Mouse (Mus musculus): ENCODE results near the gene Slc4a8. TPM values are rescaled to one million over a fixed set of nuclear protein-coding genes. Genes with fewer than 3 reads are reported as not detected.
A peak's percentile ranks its signal among the peaks of the same experiment; 100 is the strongest.

Gene Slc4a8
- polyA plus RNA-seq, 1 experiment from 2014 or later, result 2.2 TPM

GRCm38 (mm10) chr15:100746478-100747120 lies 14.9 kb upstream of the Slc4a8 start:
- WGBS, result 26% methylated on average over 6 of the region's 6 CpGs
- H3K36me3 ChIP-seq (ENCODE audit: control insufficient read depth, insufficient read depth, low read length), result no peaks in the 10 kb centered on the region
- H3K27ac ChIP-seq (replicated peaks), result no peak overlapping the region
- TF ChIP-seq CTCF (IDR thresholded peaks at IDR 0.05; ENCODE audit: low read depth) (no peak), EP300 (optimal IDR thresholded peaks at IDR 0.05) (no peak)
- no peaks in the 10 kb centered on the region for H3K27me3 ChIP-seq (ENCODE audit: control insufficient read depth, insufficient read depth, low read length)
- H3K9ac ChIP-seq (ENCODE audit: low read length), result no peak overlapping the region
- peak overlapping the region; percentile 46 for H3K4me2 ChIP-seq (replicated peaks; ENCODE audit: low read depth)
- H3K9me3 ChIP-seq (ENCODE audit: control insufficient read depth, low read length), result no peaks in the 10 kb centered on the region
- ATAC-seq (ENCODE audit: low FRiP score, low TSS enrichment), result no peak
- no peak for DNase-seq (ENCODE audit: low spot score)
- H3K4me3 ChIP-seq (ENCODE audit: low read depth, low read length), result no peak overlapping the region
- no peaks in the 10 kb centered on the region for H3K4me1 ChIP-seq (replicated peaks; ENCODE audit: control insufficient read depth, insufficient read depth)

GRCm38 (mm10) chr15:100747121-100747963 lies 14.2 kb upstream of the Slc4a8 start:
- DNase-seq (ENCODE audit: low spot score), result peak; percentile 83
- H3K27ac ChIP-seq (replicated peaks), result no peak overlapping the region
- no peak overlapping the region for H3K9ac ChIP-seq (ENCODE audit: low read length)

GRCm38 (mm10) chr15:100748584-100748983 lies 13.0 kb upstream of the Slc4a8 start:
- Histone ChIP-seq H3K27me3 (ENCODE audit: control insufficient read depth, insufficient read depth, low read length) (no peaks in the 10 kb centered on the region), H3K27ac (replicated peaks) (no peak overlapping the region), H3K9me3 (ENCODE audit: control insufficient read depth, low read length) (no peaks in the 10 kb centered on the region), H3K9ac (ENCODE audit: low read length) (no peak overlapping the region), H3K36me3 (ENCODE audit: control insufficient read depth, insufficient read depth, low read length) (no peaks in the 10 kb centered on the region), H3K4me2 (replicated peaks; ENCODE audit: low read depth) (no peak overlapping the region), H3K4me3 (ENCODE audit: low read depth, low read length) (no peak overlapping the region), H3K4me1 (replicated peaks; ENCODE audit: control insufficient read depth, insufficient read depth) (no peaks in the 10 kb centered on the region)
- TF ChIP-seq EP300 (optimal IDR thresholded peaks at IDR 0.05) (no peak), CTCF (IDR thresholded peaks at IDR 0.05; ENCODE audit: low read depth) (no peak)
- WGBS, result 81% methylated on average over 3 of the region's 3 CpGs
- no peak for DNase-seq (ENCODE audit: low spot score)
- ATAC-seq (ENCODE audit: low FRiP score, low TSS enrichment), result no peak

More at GRCm38 (mm10) chr15:100747121-100747963, 14.2 kb upstream of the Slc4a8 start:
- peak overlapping the region; percentile 46 for H3K4me2 ChIP-seq (replicated peaks; ENCODE audit: low read depth)
- no peaks in the 10 kb centered on the region for H3K36me3 ChIP-seq (ENCODE audit: control insufficient read depth, insufficient read depth, low read length)
- peak overlapping the region; percentile 1; the same call in 1 of the 2 replicates for H3K4me3 ChIP-seq (ENCODE audit: low read depth, low read length)
- peak; percentile 86 for ATAC-seq (ENCODE audit: low FRiP score, low TSS enrichment)
- TF ChIP-seq EP300 (optimal IDR thresholded peaks at IDR 0.05), result no peak
- TF ChIP-seq CTCF (IDR thresholded peaks at IDR 0.05; ENCODE audit: low read depth), result no peak
- H3K4me1 ChIP-seq (replicated peaks; ENCODE audit: control insufficient read depth, insufficient read depth), result no peaks in the 10 kb centered on the region
- no peaks in the 10 kb centered on the region for H3K27me3 ChIP-seq (ENCODE audit: control insufficient read depth, insufficient read depth, low read length)
- no peaks in the 10 kb centered on the region for H3K9me3 ChIP-seq (ENCODE audit: control insufficient read depth, low read length)
- WGBS, result 2% methylated on average over 27 of the region's 27 CpGs

GRCm38 (mm10) chr15:100749751-100750538 lies 11.6 kb upstream of the Slc4a8 start:
- no peak for TF ChIP-seq EP300 (optimal IDR thresholded peaks at IDR 0.05)
- TF ChIP-seq CTCF (IDR thresholded peaks at IDR 0.05; ENCODE audit: low read depth), result no peak
- no peaks in the 10 kb centered on the region for H3K4me1 ChIP-seq (replicated peaks; ENCODE audit: control insufficient read depth, insufficient read depth)
- H3K27ac ChIP-seq (replicated peaks), result no peak overlapping the region
- peak; percentile 65 for DNase-seq (ENCODE audit: low spot score)
- H3K9ac ChIP-seq (ENCODE audit: low read length), result no peak overlapping the region
- 49% methylated on average over 10 of the region's 10 CpGs for WGBS
- no peak overlapping the region for H3K4me3 ChIP-seq (ENCODE audit: low read depth, low read length)
- H3K4me2 ChIP-seq (replicated peaks; ENCODE audit: low read depth), result no peak overlapping the region
- H3K36me3 ChIP-seq (ENCODE audit: control insufficient read depth, insufficient read depth, low read length), result no peaks in the 10 kb centered on the region
- ATAC-seq (ENCODE audit: low FRiP score, low TSS enrichment), result peak; percentile 39; the same call in 1 of the 2 replicates
- no peaks in the 10 kb centered on the region for H3K9me3 ChIP-seq (ENCODE audit: control insufficient read depth, low read length)
- no peaks in the 10 kb centered on the region for H3K27me3 ChIP-seq (ENCODE audit: control insufficient read depth, insufficient read depth, low read length)

GRCm38 (mm10) chr15:100752439-100752838 lies 9.1 kb upstream of the Slc4a8 start:
- WGBS, result 69% methylated on average over 2 of the region's 2 CpGs
- no peak for ATAC-seq (ENCODE audit: low FRiP score, low TSS enrichment)
- H3K4me3 ChIP-seq (ENCODE audit: low read depth, low read length), result no peak overlapping the region

More at GRCm38 (mm10) chr15:100752439-100752838, 9.1 kb upstream of the Slc4a8 start:
- Histone ChIP-seq H3K9me3 (ENCODE audit: control insufficient read depth, low read length) (no peaks in the 10 kb centered on the region), H3K27ac (replicated peaks) (no peak overlapping the region), H3K9ac (ENCODE audit: low read length) (no peak overlapping the region), H3K4me1 (replicated peaks; ENCODE audit: control insufficient read depth, insufficient read depth) (no peaks in the 10 kb centered on the region), H3K4me2 (replicated peaks; ENCODE audit: low read depth) (no peak overlapping the region), H3K36me3 (ENCODE audit: control insufficient read depth, insufficient read depth, low read length) (no peaks in the 10 kb centered on the region), H3K27me3 (ENCODE audit: control insufficient read depth, insufficient read depth, low read length) (no peaks in the 10 kb centered on the region)
- TF ChIP-seq EP300 (optimal IDR thresholded peaks at IDR 0.05), result no peak
- 0 out of 2 replicates have a peak, but pooled peaks have one; percentile 20 for TF ChIP-seq CTCF (IDR thresholded peaks at IDR 0.05; ENCODE audit: low read depth)
- no peak for DNase-seq (ENCODE audit: low spot score)
